Mouse (Mus musculus): Measurements from ENCODE around the gene Tbpl2. TPM values are rescaled to one million over a fixed set of nuclear protein-coding genes. Genes with fewer than 3 reads are reported as not detected.
A peak's percentile ranks its signal among the peaks of the same experiment; 100 is the strongest.

Gene Tbpl2
- total RNA-seq (2021), result not detected
- long read RNA-seq, result 0 reads

DNA sequence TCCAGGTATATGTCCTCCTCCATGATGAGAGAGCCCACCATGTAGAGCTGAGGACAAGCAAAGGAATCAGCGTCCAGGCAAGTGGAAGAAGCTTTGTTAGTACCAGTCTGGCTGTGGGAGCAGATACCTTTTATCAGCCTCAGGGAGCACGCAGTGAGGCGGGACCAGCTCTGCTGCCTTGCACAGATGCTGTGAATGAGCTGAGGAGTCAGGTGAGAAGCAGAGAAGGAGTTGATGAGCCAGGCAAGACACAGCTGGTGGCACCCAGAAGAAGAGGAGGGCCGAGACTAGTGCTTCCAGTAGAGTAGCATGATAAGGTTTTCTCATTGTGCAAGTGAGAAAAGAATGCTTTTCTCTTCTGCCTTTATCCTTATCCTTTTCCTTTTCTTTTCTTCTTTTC, at the start of gene Tbpl2:
Tbpl2 (minus strand) TSS at position 101 of the 400 bp plus-strand sequence.
- no peak for DNase-seq (ENCODE audit: low spot score in 2 of 2)

DNA sequence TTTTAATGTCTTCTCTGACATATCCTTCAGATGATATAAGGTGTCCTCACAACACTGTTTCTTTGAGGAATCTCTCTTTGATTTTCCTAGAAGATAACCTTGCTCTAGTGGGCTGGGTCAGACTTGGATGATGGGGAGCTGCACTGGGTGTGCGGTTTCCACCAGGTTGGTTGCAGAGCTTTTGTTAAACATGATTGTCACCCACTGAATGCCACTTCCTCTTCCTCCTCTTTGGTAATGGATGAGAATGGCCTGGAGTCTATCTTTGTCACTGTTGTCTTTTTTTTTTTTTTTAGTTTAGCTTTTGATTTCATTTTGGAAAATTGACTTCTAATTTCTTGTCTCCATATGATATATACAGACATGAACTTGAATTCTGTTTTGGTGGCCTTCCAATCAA, 38.0 kb upstream of the Tbpl2 start:
- no peak for DNase-seq (ENCODE audit: low spot score in 2 of 2)

- no peak for DNase-seq (ENCODE audit: low spot score in 2 of 2)
These were observed 12.7 kb upstream of the Tbpl2 start for GRCm38 (mm10) chr2:24109085-24109484.

DNA sequence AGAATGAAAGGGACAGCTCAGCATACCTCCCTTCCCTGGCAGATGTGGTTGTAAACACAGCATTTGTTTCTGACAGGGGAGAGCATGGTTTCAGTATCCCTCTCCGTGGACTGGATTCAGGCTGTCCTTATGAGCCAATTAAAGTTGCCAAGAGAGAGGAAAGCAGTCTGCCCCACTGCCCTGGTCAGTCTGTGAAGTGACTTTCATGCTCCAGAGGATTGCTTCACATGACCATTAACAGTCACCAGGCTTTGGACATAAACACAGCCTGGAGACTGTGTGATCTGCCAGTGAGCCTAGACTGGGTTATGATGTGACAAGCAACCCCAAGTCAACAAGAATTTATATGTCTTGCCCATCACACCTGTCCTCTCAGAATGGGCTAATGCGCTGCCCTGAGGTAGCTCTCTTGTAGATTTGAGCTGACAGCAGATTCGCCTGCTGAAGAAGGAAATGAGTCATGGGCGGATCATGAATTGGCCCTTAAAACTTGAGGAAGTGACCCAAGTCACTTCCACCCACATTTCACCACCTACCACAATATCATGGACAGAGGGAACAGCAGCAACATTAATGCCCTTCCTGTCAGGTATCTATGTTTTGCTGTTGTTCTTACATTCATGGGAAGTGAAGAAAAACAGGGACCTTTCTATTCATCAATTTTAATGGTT, 7.4 kb upstream of the Tbpl2 start:
- DNase-seq (ENCODE audit: low spot score in 2 of 2), result no peak

- no peak for DNase-seq (ENCODE audit: low spot score in 2 of 2)
These were observed 5.5 kb downstream of the Tbpl2 start for GRCm38 (mm10) chr2:24090921-24091320.

DNA sequence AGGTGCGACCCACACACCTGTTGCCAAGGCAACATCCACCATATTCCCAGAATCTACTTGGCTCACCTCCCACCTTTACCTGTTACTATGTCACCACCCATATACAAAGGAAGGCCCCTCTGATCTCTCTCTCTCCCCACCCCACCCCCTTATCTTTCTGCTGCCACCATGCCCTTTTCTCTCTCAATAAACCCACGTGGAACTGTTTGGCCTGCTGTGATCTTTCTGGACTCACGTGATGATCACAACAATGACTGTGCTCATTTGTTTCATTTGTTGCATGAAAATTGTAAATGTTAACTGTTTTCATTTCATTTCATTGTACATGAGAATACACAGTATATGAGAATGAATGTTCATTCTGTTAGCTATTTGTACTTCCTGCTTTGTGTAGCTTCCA, 45.9 kb downstream of the Tbpl2 start:
- DNase-seq (ENCODE audit: low spot score in 2 of 2), result no peak

DNA sequence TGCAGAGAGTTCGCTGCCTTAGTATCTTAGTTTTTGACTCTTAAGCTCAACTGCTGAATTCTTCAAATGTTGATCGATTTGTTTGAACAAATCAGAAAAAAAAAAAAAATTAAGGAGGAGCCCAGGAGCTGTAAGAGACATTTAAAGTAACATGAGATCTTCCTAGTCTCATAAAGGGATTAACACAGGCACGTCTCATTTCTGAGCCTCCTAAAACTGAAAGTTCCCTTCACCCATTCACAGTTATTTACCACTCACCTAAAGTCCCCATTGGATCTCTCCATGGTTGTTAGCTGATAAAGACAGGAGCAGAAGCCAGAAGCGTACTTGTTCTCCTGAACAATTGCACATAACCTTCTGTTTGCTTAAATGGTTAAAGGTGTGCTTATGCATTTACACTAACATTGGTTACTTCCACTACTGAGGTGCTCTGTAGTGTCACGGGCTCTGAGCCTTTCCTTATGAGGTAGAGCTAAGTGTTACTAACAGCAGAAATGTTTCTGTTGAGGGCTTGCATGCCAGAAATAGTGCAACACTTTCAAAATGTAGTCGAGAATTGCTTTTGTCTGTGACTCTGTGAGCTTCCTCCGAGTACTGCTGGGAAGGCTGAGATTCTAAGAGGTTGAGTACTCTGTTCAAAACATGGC, 46.9 kb downstream of the Tbpl2 start, which contains the start of gene Hnmt:
Hnmt (minus strand) TSS at position 51 of the 647 bp plus-strand sequence.
- no peak for DNase-seq (ENCODE audit: low spot score in 2 of 2)

DNA sequence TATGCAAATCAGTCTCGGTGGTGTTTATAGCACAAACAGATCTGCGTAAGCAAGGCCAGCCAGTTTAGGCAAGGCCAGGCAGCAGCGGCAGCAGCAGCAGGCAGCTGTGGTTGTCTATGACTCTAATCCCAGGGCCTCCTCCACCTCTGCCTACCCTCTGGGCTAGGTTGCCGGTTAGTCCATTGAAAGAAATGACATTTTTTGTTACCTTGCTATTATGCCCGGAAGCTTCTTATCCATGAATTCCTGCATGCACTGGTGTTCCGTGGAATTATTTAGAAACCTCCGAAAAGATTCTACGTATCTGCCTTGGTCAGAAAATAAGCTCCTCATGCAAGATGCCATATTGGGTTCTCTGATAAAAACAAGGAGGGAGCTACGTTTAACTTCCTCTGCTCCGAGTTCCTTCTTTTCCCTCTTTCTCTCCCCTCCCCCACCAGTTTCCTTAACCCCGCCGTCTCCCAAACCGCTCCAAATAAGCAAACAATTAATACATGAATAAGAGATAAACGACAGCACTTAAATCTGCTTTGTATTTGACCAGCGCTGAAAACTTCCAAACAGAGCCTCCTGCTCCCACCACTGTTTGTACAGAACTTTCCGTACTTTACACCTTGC, 47.8 kb downstream of the Tbpl2 start:
- peak; percentile 33 to 70 for DNase-seq (ENCODE audit: low spot score in 2 of 2)

GRCm38 (mm10) chr2:24047551-24048479, 48.6 kb downstream of the Tbpl2 start:
- DNase-seq (ENCODE audit: low spot score in 2 of 2), result no peak

- no peak for DNase-seq (ENCODE audit: low spot score in 2 of 2)
These were observed 53.5 kb downstream of the Tbpl2 start for GRCm38 (mm10) chr2:24042901-24043300.

DNA sequence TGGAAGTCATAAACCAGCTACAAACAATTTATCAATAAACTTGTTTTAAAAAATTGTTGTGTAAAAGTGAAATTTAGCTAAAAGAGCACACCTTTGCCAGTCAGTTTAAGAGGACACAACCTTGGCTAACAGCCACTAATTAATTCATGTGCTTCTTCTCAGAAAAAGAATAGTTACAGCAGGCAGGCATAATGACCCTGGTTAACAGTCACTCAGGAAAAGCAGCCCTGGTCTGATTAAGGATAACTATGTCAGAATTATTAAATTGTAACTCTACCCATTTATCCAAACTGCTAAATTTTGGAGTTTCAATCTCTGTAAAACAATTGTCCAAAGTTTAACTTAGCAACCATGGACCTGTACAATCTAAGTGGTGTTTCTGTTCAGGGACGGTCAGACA, 55.9 kb downstream of the Tbpl2 start:
- DNase-seq (ENCODE audit: low spot score in 2 of 2), result no peak

Other genes starting within 250 kb of the Tbpl2 start
- gene Hnmt, start 47.2 kb downstream of the Tbpl2 start, total RNA-seq (2021), result 10 to 100 TPM; 31.1 to 32.3 TPM
- gene Il1f8, start 56.6 kb upstream of the Tbpl2 start, total RNA-seq (2021), result not detected
- not detected for gene Il1f9, start 89.9 kb upstream of the Tbpl2 start, total RNA-seq (2021)
- not detected for gene Il1f6, start 118.8 kb upstream of the Tbpl2 start, total RNA-seq (2021)
- gene Il1f5, start 180.4 kb upstream of the Tbpl2 start, total RNA-seq (2021), result not detected
- not detected for gene Il1f10, start 194.6 kb upstream of the Tbpl2 start, total RNA-seq (2021)
- gene Il1rn, start 240.3 kb upstream of the Tbpl2 start, total RNA-seq (2021), result not detected

Measured in layer of hippocampus, adult 18-20 months (tissue).